Mouse (Mus musculus) spleen, postnatal 4 days (tissue): ENCODE measurements at regions not wholly inside any gene's neighbourhood (a gene's known extent, or its start where the extent isn't known, plus 50 kb on each side); places are given as distances from the start of the nearest gene placed in this dataset.

Experiments used
- DNase-seq, 2 experiments: peaks; one replicate each; pipeline ENCODE4 v3.0.0; 2022; ENCODE audit warnings: low spot score in 2 of 2

DNA sequence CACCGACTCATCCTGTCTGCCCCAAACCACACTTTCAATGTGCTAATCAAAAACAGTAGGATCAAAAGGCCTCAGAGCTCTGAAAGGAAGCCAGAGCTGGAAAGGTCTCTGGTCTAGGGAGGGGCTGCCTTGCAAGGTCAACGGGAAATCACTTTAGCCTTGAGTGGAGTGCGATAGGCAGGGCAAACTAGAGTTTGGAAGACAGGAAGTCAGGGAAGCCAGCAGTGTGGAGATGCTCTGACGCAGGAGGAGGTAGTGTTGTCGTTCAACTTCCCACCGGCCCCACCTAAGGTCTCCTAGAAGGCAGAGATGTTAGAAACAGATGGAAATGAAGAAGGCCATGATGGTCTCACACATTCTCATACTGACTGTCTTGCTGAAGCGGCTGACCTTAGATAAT, 52.0 kb upstream of the Trp53i11 start:
- DNase-seq, result no peak

DNA sequence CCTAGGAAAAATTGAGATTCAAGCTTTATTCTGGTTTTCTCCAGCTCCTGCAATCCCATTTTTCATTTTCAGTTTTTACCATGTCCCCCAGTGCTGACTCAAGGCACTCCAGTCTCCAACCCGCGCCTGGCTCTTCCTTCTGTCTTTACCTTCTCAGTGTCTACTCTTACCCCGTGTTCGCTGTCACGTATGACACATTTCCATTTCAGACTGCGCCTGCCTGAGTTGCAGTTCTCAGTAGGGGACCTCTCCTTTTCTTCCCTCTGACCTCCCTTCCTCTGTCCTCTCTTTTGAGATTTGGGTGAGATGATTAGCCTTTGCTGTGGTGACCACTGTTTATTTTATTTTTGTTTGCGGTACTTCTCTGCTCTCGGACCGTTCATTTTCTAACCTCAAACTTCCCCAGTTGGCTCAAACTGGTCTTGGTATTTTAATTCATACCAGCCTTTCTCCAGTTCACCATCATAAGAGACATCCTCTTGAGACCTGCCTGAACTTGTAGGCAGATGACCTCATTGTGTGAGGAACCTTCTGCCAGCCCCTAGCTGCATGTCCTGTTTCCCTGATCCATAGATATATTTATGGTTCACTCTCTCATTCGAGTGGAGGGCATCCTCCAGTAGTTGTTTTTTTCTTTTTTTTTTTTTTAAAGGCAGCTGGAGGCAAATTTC, 53.9 kb upstream of the Trp53i11 start:
- no peak for DNase-seq

- peak in 1 of 2 experiments; percentile 46 for DNase-seq
Observed at GRCm38 (mm10) chr2:93131825-93132623, 55.3 kb upstream of the Trp53i11 start.

GRCm38 (mm10) chr2:93131236-93131635, 56.1 kb upstream of the Trp53i11 start:
- no peak for DNase-seq

DNA sequence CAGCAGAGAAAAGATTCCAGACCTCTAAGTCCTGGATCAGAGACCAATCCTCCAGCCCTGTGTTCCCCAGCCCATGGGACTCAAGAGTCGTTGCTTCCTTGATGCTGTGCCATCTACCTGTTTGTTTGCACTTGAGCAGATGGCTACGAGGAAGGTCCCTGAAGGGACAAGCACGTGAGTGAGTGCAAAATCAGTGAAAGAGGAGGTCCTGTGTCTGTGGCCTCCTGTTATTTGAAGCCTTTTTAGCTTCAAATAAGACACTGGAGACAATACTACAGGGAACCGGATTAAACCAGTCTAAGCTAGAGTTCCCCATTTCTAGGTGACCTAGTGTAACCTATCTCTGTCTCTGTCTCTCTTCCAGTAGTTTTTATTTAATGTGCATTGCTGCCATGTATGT, 58.2 kb upstream of the Trp53i11 start:
- DNase-seq, result no peak

DNA sequence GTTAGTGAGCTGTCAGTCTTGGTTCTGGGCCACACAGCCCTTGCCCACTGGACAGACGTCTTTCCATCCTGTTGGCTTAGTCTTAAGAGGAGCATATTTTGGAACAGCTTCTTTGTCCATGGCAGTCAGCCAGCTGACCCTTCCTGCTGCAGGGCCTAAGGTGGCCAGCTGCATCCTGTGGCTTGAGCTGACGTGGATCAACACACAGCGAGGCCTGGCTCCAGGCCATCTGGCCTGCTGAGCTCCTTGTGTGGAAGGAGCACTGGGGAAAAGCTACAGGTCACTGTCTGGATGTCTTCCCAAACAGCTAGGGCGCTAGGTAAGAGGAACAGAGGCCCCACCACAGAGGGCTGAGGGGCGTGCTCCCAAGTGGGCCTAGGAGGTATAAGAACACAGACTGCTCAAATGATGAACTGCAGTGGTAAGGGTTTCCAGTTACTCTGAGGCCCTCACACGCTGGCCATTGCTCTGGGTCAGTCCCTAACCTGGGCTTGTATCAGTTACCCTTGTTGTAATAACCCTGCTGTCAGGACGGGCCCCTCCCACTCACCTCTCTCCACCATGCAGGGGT, 60.7 kb upstream of the Trp53i11 start:
- no peak for DNase-seq

DNA sequence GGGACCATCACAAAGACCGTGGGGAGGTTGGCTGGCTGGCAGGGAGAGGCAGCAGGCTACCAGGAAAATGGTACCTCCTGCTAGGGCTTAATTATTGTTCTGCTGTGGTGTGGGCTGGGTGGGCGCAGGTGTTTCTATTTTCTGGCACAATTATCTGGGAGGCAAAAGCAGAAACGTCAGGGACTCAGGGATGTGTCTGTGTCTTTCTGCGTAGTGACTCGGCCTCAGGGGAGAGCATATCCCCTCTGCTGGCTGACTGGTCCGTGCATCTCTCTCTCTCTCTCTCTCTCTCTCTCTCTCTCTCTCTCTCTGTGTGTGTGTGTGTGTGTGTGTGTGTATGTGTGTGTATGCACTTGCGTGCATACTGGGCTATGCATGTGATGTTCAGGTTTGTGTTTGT, 61.2 kb upstream of the Trp53i11 start:
- DNase-seq, result no peak

GRCm38 (mm10) chr2:93124866-93125467, 62.4 kb upstream of the Trp53i11 start:
- no peak for DNase-seq

- DNase-seq, result no peak
Observed at GRCm38 (mm10) chr2:93123829-93124228, 63.5 kb upstream of the Trp53i11 start.

GRCm38 (mm10) chr2:93120386-93120785, 67.0 kb upstream of the Trp53i11 start:
- no peak for DNase-seq

GRCm38 (mm10) chr2:93119001-93119400, 68.3 kb upstream of the Trp53i11 start:
- no peak for DNase-seq

DNA sequence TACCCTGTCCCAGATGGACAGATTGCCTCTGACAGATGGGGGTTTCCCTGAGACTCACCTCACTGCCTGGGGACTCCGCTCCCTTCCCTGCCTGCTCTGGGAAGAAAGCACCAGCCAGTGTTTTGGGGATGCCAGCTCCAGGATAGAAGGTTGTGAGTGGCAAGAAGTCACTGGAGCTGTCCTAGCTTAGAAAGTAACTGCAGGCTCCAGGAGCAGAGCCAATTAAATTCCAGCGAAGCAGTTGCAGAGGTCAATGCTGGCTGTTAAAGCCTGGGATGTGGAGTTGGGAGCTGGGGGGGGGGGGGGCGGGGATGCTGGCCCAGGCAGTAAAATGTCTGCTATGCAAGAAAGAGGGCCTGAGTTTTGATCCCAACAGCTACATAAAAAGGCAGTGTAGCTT, 69.3 kb upstream of the Prdm11 start:
- no peak for DNase-seq

GRCm38 (mm10) chr2:93113929-93114328, 68.0 kb upstream of the Prdm11 start:
- DNase-seq, result no peak

DNA sequence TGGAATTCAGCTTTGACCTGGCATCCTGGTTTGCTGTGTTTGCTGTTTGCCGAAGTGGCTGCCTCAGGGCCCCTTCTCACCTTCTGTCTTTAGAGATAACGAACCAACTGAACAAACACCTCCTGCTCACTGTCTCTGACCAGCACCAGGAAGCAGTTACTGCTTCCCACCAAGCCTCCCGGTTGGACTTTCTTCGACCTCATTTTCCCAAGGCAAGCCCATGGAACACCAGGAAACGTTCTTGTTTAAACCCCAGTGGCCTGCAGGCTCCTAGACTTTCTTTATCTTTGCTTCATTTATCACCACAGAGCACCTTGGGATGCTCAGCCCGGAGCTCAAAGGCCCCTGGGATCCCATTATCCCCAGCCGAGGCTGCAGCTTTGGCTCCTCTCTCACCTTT, 66.4 kb upstream of the Prdm11 start:
- DNase-seq, result no peak

DNA sequence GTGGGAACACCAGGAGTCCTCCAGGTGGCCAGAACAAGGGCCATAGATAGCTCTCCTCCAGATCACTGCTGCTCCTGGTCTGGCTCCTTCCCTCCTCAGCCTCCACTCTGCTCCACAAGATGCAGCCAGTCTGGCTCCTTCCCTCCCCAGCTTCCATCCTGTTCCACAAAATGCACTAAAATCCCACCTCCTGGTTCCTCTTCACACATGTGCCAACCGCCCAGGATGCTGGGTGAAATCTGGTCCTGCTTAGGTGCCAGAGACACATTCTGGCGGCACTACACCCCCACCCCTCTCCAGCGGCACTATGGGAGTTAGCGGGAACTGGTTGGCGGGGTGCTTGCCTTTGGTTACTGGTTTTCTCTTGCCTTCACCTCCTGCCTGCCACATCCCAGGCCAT, 64.9 kb upstream of the Prdm11 start:
- no peak for DNase-seq

- no peak for DNase-seq
Observed at GRCm38 (mm10) chr2:93106581-93106980, 60.6 kb upstream of the Prdm11 start.

DNA sequence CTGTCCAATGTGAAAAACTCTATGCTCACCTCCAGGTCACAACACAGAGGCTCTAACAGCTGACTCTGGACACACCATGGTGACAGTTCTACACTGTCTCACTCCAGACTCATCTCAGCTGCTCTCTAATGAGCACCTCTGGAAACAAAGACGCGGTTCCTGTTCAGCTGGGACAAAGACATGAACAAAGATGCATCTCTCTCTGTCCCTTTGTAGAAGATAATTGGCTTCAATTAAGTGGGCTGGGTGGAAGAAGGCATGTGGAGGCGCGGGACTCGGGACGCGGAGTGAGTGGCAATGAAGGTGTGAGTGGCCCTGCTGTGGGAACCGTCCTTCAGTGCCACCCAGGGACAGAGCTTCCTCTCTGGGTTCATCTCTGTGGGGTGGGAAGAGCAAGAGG, 56.0 kb upstream of the Prdm11 start:
- DNase-seq, result no peak

DNA sequence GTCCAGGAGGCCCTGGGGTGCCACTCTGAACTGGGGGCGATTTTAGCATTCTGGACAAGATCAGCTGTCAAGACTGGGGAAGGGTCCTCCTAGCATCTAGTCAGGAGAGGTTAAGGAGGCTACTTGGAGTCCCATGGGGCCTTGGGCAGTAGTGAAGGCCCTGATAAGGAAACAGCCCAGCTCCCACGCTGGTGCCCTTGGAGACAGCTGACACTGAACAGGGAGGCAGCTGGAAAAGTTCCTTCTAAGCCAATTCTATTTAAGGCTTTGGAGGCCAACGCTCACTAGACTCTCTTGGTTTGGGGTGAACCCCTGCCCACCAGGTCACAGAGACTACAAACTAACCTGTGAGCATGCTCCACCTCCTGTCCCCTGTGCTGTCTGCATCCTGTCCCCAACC, 53.8 kb upstream of the Prdm11 start:
- DNase-seq, result no peak

DNA sequence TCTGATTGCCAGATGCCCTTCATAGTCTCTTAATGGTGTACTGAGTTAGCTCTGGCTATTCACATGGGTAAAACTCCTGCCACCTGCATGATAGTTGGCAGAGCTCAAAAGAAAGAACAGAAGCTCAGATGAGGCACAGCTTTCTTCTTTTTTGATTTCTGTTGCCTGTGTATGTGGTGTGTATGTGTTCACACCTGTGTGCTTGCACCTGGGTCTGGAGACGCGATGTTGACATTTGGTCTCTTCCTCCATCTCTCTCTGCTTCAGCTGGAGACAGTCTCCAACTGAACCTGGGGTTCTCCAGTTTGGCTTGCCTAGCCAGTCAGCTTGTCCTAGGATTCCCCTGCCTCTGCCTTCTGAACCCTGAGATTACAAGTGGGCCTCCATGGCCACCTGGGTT, 51.0 kb upstream of the Prdm11 start:
- no peak for DNase-seq

GRCm38 (mm10) chr2:93096078-93096729, 50.2 kb upstream of the Prdm11 start:
- DNase-seq, result no peak
